Comparison of ENCODE assay signal across 11 mouse cellular contexts in genomic region chr3:9530097-9530780, GRCm38 (mm10).
DNase-seq lines count a peak whose midpoint lies in the region; ATAC-seq and TF ChIP-seq lines count a peak whose summit lies in the region.
"Had no signal": no experiment of that assay in that cellular context is flagged by ENCODE, and none has a peak within 500 bp of the region (broad histone marks: within the 10 kb centered on the region; RNA-seq: fewer than 3 reads in every experiment).

No protein-coding gene starts in this region.

- H3K4me1 ChIP-seq in forebrain, embryonic 14.5 days (ENCODE audit: control insufficient read depth, insufficient read depth, low read length): no peaks in the 10 kb centered on the region
- H3K4me1 ChIP-seq in forebrain, embryonic 11.5 days (replicated peaks; ENCODE audit: control insufficient read depth, insufficient read depth, low read length): no peaks in the 10 kb centered on the region

- TF ChIP-seq POLR2A in brain, embryonic 14.5 days (IDR thresholded peaks at IDR 0.05; ENCODE audit: borderline replicate concordance, extremely low read depth, insufficient read depth, insufficient read length, poor library complexity, severe bottlenecking): no peak

- intact Hi-C loops in left cerebral cortex, postnatal 14 days (cut with DNase I): no loop called here

- no peak overlapping the region for H3K4me2 ChIP-seq in forebrain, embryonic 14.5 days (ENCODE audit: low read length)
- H3K4me2 ChIP-seq in forebrain, embryonic 11.5 days (ENCODE audit: low read depth, low read length, severe bottlenecking): no peak overlapping the region

- no peak overlapping the region for H3K27ac ChIP-seq in forebrain, embryonic 14.5 days (ENCODE audit: low read depth, low read length)
- no peak overlapping the region for H3K27ac ChIP-seq in forebrain, embryonic 11.5 days (ENCODE audit: low read depth, low read length)

- no peak for TF ChIP-seq CTCF in brain, embryonic 14.5 days (IDR thresholded peaks at IDR 0.05; ENCODE audit: borderline replicate concordance, extremely low read depth, insufficient read depth, insufficient read length)

- no peak overlapping the region for H3K9ac ChIP-seq in forebrain, embryonic 14.5 days (ENCODE audit: low read length)
- H3K9ac ChIP-seq in forebrain, embryonic 11.5 days (ENCODE audit: low read length): no peak overlapping the region

- no peak overlapping the region for H3K4me3 ChIP-seq in forebrain, embryonic 14.5 days (ENCODE audit: low read depth, low read length)
- H3K4me3 ChIP-seq in forebrain, embryonic 11.5 days (ENCODE audit: low read depth, low read length): no peak overlapping the region
- H3K4me3 ChIP-seq: erythroblast, embryonic 14.5 days had no signal

- DNase-seq in forebrain, embryonic 14.5 days (ENCODE audit: low spot score): peak; percentile 51
- no peak for DNase-seq in forebrain, embryonic 11.5 days (ENCODE audit: low spot score)
- peak; percentile 30 to 43 for DNase-seq in left cerebral cortex, postnatal 14 days (ENCODE audit: low spot score in 2 of 2)
- DNase-seq in left cerebral cortex, adult 11 months (ENCODE audit: low spot score): no peak
- DNase-seq in brain, embryonic 14.5 days (ENCODE audit: low read depth): peak; percentile 74
- peak; percentile 21 to 47 for DNase-seq in gastrocnemius, adult 8-10 months (ENCODE audit: low spot score in 2 of 2)
- DNase-seq in liver: no peak
- no peak for DNase-seq in embryo, embryonic 10 days (ENCODE audit: low spot score)
- DNase-seq: B cell, adult 2 months had no signal

- no peaks in the 10 kb centered on the region for H3K9me3 ChIP-seq in forebrain, embryonic 14.5 days (replicated peaks; ENCODE audit: control insufficient read depth, low read length)
- H3K9me3 ChIP-seq in forebrain, embryonic 11.5 days (ENCODE audit: control insufficient read depth, low read length): no peaks in the 10 kb centered on the region

- H3K27me3 ChIP-seq in forebrain, embryonic 14.5 days (replicated peaks; ENCODE audit: control insufficient read depth, insufficient read depth, low read length): no peaks in the 10 kb centered on the region
- no peaks in the 10 kb centered on the region for H3K27me3 ChIP-seq in forebrain, embryonic 11.5 days (ENCODE audit: control insufficient read depth, insufficient read depth, low read length)
- H3K27me3 ChIP-seq: megakaryocyte, embryonic 14.5 days had no signal

- no peaks in the 10 kb centered on the region for H3K36me3 ChIP-seq in forebrain, embryonic 14.5 days (ENCODE audit: control insufficient read depth, insufficient read depth, low read length)
- H3K36me3 ChIP-seq in forebrain, embryonic 11.5 days (ENCODE audit: control insufficient read depth, insufficient read depth, low read length): no peaks in the 10 kb centered on the region

- ATAC-seq in forebrain, embryonic 14.5 days: no peak; the same call in 1 of the 2 replicates
- ATAC-seq in forebrain, embryonic 11.5 days (replicated peaks; ENCODE audit: low FRiP score): no peak

- 55% methylated on average over 9 of the region's 9 CpGs for WGBS in forebrain, embryonic 14.5 days
- 78% methylated on average over 9 of the region's 9 CpGs for WGBS in forebrain, embryonic 11.5 days

Comparison
In these comparisons a context has a peak if more than half of its experiments do, and no peak if none do; other contexts are left out.
1. DNase-seq: peak in forebrain, embryonic 14.5 days (single experiment), left cerebral cortex, postnatal 14 days (2 of 2), brain, embryonic 14.5 days (single experiment) and gastrocnemius, adult 8-10 months (2 of 2); none in forebrain, embryonic 11.5 days (single experiment), left cerebral cortex, adult 11 months (single experiment), liver (single experiment) and embryo, embryonic 10 days (single experiment).